8 mouse cellular contexts compared by ENCODE assay signal in genomic region chr17:47174748-47175215, GRCm38 (mm10).
A peak's percentile ranks its signal among the peaks of the same experiment; 100 is the strongest.
DNase-seq lines count a peak whose midpoint lies in the region; ATAC-seq lines count a peak whose summit lies in the region.

No protein-coding gene starts in this region.

- H3K4me2 ChIP-seq in liver, embryonic 13.5 days = peak overlapping the region; percentile 51
- no peak overlapping the region for H3K4me2 ChIP-seq in forebrain, embryonic 12.5 days

- DNase-seq in 416B (ENCODE audit: low read depth) = peak; percentile 47
- peak; percentile 75 for DNase-seq in R1 (ENCODE audit: low read depth, low spot score)
- peak; percentile 85 for DNase-seq in gastrocnemius, postnatal 25 days
- peak; percentile 70 for DNase-seq in kidney, adult 18-20 months
- DNase-seq in liver, embryonic 13.5 days = peak; percentile 51
- peak; percentile 76 to 77 for DNase-seq in right cerebral cortex, adult 2 months (ENCODE audit: low spot score in 2 of 2)
- DNase-seq in cerebellum, adult 8-10 months = no peak

- H3K27me3 ChIP-seq in liver, embryonic 13.5 days = no peaks in the 10 kb centered on the region
- H3K27me3 ChIP-seq in forebrain, embryonic 12.5 days = no peaks in the 10 kb centered on the region

- ATAC-seq in liver, embryonic 13.5 days (ENCODE audit: low read depth) = peak; percentile 81
- no peak for ATAC-seq in forebrain, embryonic 12.5 days (ENCODE audit: low FRiP score)

- H3K4me3 ChIP-seq in liver, embryonic 13.5 days (replicated peaks) = peak overlapping the region; percentile 39
- no peak overlapping the region for H3K4me3 ChIP-seq in forebrain, embryonic 12.5 days (replicated peaks)

- H3K27ac ChIP-seq in liver, embryonic 13.5 days = no peak overlapping the region
- no peak overlapping the region for H3K27ac ChIP-seq in forebrain, embryonic 12.5 days

- H3K36me3 ChIP-seq in liver, embryonic 13.5 days = no peaks in the 10 kb centered on the region
- H3K36me3 ChIP-seq in forebrain, embryonic 12.5 days (replicated peaks) = no peaks in the 10 kb centered on the region; the same call in 1 of the 2 replicates

- no peak overlapping the region for H3K9ac ChIP-seq in liver, embryonic 13.5 days
- H3K9ac ChIP-seq in forebrain, embryonic 12.5 days = no peak overlapping the region

- H3K9me3 ChIP-seq in liver, embryonic 13.5 days (replicated peaks) = no peaks in the 10 kb centered on the region
- no peaks in the 10 kb centered on the region for H3K9me3 ChIP-seq in forebrain, embryonic 12.5 days

- H3K4me1 ChIP-seq in liver, embryonic 13.5 days (replicated peaks) = peaks cover 31% of the 10 kb centered on the region
- peaks cover 14% of the 10 kb centered on the region; the same call in 1 of the 2 replicates for H3K4me1 ChIP-seq in forebrain, embryonic 12.5 days

- WGBS in liver, embryonic 13.5 days (ENCODE audit: insufficient replicate concordance) = 8% methylated on average over 12 of the region's 12 CpGs
- 86% methylated on average over 12 of the region's 12 CpGs for WGBS in forebrain, embryonic 12.5 days
